ENCODE assay signal across 8 mouse cellular contexts in genomic region chr6:39206581-39207461, GRCm38 (mm10). TPM values are rescaled to one million over a fixed set of nuclear protein-coding genes. Genes with fewer than 3 reads are reported as not detected.
DNase-seq lines count a peak whose midpoint lies in the region.

Gene Kdm7a, minus strand, starts transcription at chr6:39206789.

- H3K27me3 ChIP-seq in megakaryocyte, embryonic 14.5 days (replicated peaks), result peaks cover 22% of the 10 kb centered on the region

- peaks cover 13% of the 10 kb centered on the region for H3K4me1 ChIP-seq in megakaryocyte, embryonic 14.5 days

- peak; percentile 87 for DNase-seq in adipocyte (ENCODE audit: low spot score)
- DNase-seq in embryo, embryonic 10 days (ENCODE audit: low spot score), result peak; percentile 87
- DNase-seq in gastrocnemius, postnatal 10 days, result peak; percentile 84
- DNase-seq in induced T-regulatory cell, adult 2 months (ENCODE audit: low read depth), result peak; percentile 92
- DNase-seq in left cerebral cortex, adult 9 months (ENCODE audit: low spot score in 2 of 2), result peak; percentile 71 to 77
- peak; percentile 73 to 77 for DNase-seq in right cerebral cortex, adult 2 months (ENCODE audit: low spot score in 2 of 2)
- DNase-seq in urinary bladder, postnatal 10 days (ENCODE audit: low spot score), result peak; percentile 45

- no peaks in the 10 kb centered on the region for H3K36me3 ChIP-seq in megakaryocyte, embryonic 14.5 days (replicated peaks; ENCODE audit: low read length)

- peak within 1 kb of the TSS; percentile 97 for H3K4me3 ChIP-seq in megakaryocyte, embryonic 14.5 days (replicated peaks)

- H3K9me3 ChIP-seq in megakaryocyte, embryonic 14.5 days, result no peaks in the 10 kb centered on the region

RNA-seq across cellular contexts. Expression of gene Kdm7a, which starts in this region (rescaled TPM):
- total RNA-seq in gastrocnemius, postnatal 10 days (2021), result 10 to 100 TPM; 15.8 to 16.3 TPM
- 0.31 TPM in 1 of 2 replicates, not detected in the other for polyA plus RNA-seq in megakaryocyte, embryonic 14.5 days (2012; ENCODE audit: insufficient read depth, low replicate concordance)

Comparison
In these comparisons a context has a peak if more than half of its experiments do, and no peak if none do; other contexts are left out.
1. Peak in every context shown above with its lines: DNase-seq and H3K4me3 ChIP-seq.